Mouse (Mus musculus) forebrain, embryonic 15.5 days (tissue): Measurements from ENCODE around the gene Rasl11b. TPM values are rescaled to one million over a fixed set of nuclear protein-coding genes. Genes with fewer than 3 reads are reported as not detected.

Experiments
- ATAC-seq: fragments of 200-750 bp; cut with Nextera tagmentation; replicated peaks from 2 replicates; pipeline ENCODE4 v1.8.0; 2017; ENCODE audit warnings: mild to moderate bottlenecking, moderate TSS enrichment, moderate library complexity
- H3K27ac ChIP-seq: fragments of 300-500 bp; sonication (generic); replicated peaks from 2 replicates; pipeline ENCODE4 v1.5.1; 2015; ENCODE audit warnings: mild to moderate bottlenecking, inconsistent platforms
- H3K27me3 ChIP-seq: fragments of 300-500 bp; sonication (generic); 2 replicates; pipeline ENCODE4 v1.6.1; 2015; ENCODE audit warnings: inconsistent platforms
- H3K36me3 ChIP-seq: fragments of 300-500 bp; sonication (generic); 2 replicates; pipeline ENCODE4 v1.6.1; 2015; ENCODE audit warnings: mild to moderate bottlenecking, inconsistent platforms
- H3K4me1 ChIP-seq: fragments of 300-500 bp; sonication (generic); 2 replicates; pipeline ENCODE4 v1.6.1; 2015; ENCODE audit warnings: inconsistent platforms
- H3K4me2 ChIP-seq: fragments of 300-500 bp; sonication (generic); replicated peaks from 2 replicates; pipeline ENCODE4 v1.6.1; 2015; ENCODE audit warnings: mild to moderate bottlenecking, inconsistent platforms
- H3K4me3 ChIP-seq: fragments of 300-500 bp; sonication (generic); 2 replicates; pipeline ENCODE4 v1.5.1; 2015; ENCODE audit warnings: mild to moderate bottlenecking, inconsistent platforms
- H3K9ac ChIP-seq: fragments of 300-500 bp; sonication (generic); replicated peaks from 2 replicates; pipeline ENCODE4 v1.6.1; 2015; ENCODE audit warnings: mild to moderate bottlenecking, inconsistent platforms
- H3K9me3 ChIP-seq: fragments of 300-500 bp; sonication (generic); 2 replicates; pipeline ENCODE4 v1.6.1; 2016; ENCODE audit warnings: inconsistent platforms
- WGBS: fragments of 180-500 bp; shearing (Covaris S2); methylation state at CpG from one replicate; pipeline ENCODE4 v1.1.7; 2015; ENCODE audit warnings: mixed read lengths; 5-methylcytosine and 5-hydroxymethylcytosine counted together
- polyA plus RNA-seq: library from polyadenylated mRNA; unstranded; fragments of >200 nt; fragmentation: Nextera tagmentation; extraction: Ambion mirVana; gene quantifications from 2 replicates; pipeline ENCODE4 v1.2.1, GENCODE M21; 2015

Gene Rasl11b
- polyA plus RNA-seq, 1 experiment from 2014 or later, result 30.9 TPM

DNA sequence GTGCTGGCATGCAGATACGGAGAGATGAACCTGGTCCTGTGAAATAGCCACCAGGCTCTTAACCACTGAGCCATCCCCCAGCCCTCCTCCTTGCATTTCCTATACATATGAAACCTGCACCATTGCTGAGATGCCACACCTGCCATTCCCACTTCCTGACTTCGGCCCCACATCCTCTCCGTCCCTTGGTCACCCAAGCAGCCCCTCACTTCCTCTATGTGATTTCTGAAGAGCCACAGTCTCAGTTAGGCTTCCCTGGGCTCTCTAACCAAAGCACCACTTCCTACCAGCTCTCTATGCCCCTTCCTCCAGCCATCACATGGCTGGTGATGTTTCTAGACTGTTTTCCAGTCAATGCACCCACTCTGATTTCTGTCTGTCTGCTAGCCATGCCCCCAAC is 28.4 kb upstream of the Rasl11b start:
- Histone ChIP-seq H3K9ac (no peak overlapping the region), H3K4me3 (no peak overlapping the region), H3K4me1 (peaks cover 8% of the 10 kb centered on the region), H3K27me3 (no peaks in the 10 kb centered on the region), H3K36me3 (no peaks in the 10 kb centered on the region), H3K4me2 (no peak overlapping the region), H3K9me3 (no peaks in the 10 kb centered on the region), H3K27ac (no peak overlapping the region)
- no peak for ATAC-seq
- WGBS, result 95% methylated on average over 3 of the region's 3 CpGs

- Histone ChIP-seq H3K4me2 (no peak overlapping the region), H3K36me3 (no peaks in the 10 kb centered on the region), H3K9ac (no peak overlapping the region), H3K27ac (no peak overlapping the region), H3K4me3 (no peak overlapping the region), H3K4me1 (peaks cover 10% of the 10 kb centered on the region), H3K9me3 (no peaks in the 10 kb centered on the region), H3K27me3 (no peaks in the 10 kb centered on the region)
- WGBS, result 99% methylated on average over 3 of the region's 3 CpGs
- ATAC-seq, result no peak
These were observed 27.0 kb upstream of the Rasl11b start for GRCm38 (mm10) chr5:74168085-74168484.

- no peaks in the 10 kb centered on the region for H3K36me3 ChIP-seq
- no peaks in the 10 kb centered on the region for H3K27me3 ChIP-seq
- H3K4me2 ChIP-seq, result no peak overlapping the region
- no peak overlapping the region for H3K27ac ChIP-seq
- H3K4me3 ChIP-seq, result no peak overlapping the region
- ATAC-seq, result no peak
- no peaks in the 10 kb centered on the region for H3K9me3 ChIP-seq
- H3K9ac ChIP-seq, result no peak overlapping the region
- WGBS, result 76% methylated on average over 9 of the region's 9 CpGs
- peaks cover 37% of the 10 kb centered on the region for H3K4me1 ChIP-seq
These were observed 23.3 kb upstream of the Rasl11b start for GRCm38 (mm10) chr5:74171768-74172167.

- no peaks in the 10 kb centered on the region for H3K9me3 ChIP-seq
- ATAC-seq, result no peak
- no peak overlapping the region for H3K4me2 ChIP-seq
- 0 out of 2 replicates have a peak overlapping the region, but pooled peaks have one; percentile 35 for H3K27ac ChIP-seq
- H3K27me3 ChIP-seq, result no peaks in the 10 kb centered on the region
- no peak overlapping the region for H3K9ac ChIP-seq
- peaks cover 37% of the 10 kb centered on the region for H3K4me1 ChIP-seq
- WGBS, result 49% methylated on average over 12 of the region's 12 CpGs
- no peaks in the 10 kb centered on the region for H3K36me3 ChIP-seq
- no peak overlapping the region for H3K4me3 ChIP-seq
These were observed 22.9 kb upstream of the Rasl11b start for GRCm38 (mm10) chr5:74172208-74172607.

- no peaks in the 10 kb centered on the region for H3K27me3 ChIP-seq
- ATAC-seq, result peak; percentile 80
- H3K27ac ChIP-seq, result peak overlapping the region; percentile 71; the same call in 1 of the 2 replicates
- H3K9ac ChIP-seq, result no peak overlapping the region
- 0 out of 2 replicates have a peak overlapping the region, but pooled peaks have one; percentile 11 for H3K4me2 ChIP-seq
- WGBS, result 47% methylated on average over 18 of the region's 18 CpGs
- H3K4me3 ChIP-seq, result no peak overlapping the region
- H3K4me1 ChIP-seq, result peaks cover 37% of the 10 kb centered on the region
- no peaks in the 10 kb centered on the region for H3K36me3 ChIP-seq
- H3K9me3 ChIP-seq, result no peaks in the 10 kb centered on the region
These were observed 21.8 kb upstream of the Rasl11b start for GRCm38 (mm10) chr5:74173162-74173844.

- Histone ChIP-seq H3K4me3 (no peak overlapping the region), H3K36me3 (no peaks in the 10 kb centered on the region), H3K9ac (no peak overlapping the region), H3K27me3 (no peaks in the 10 kb centered on the region), H3K9me3 (no peaks in the 10 kb centered on the region), H3K4me1 (peaks cover 37% of the 10 kb centered on the region), H3K4me2 (no peak overlapping the region), H3K27ac (peak overlapping the region; percentile 31; the same call in 1 of the 2 replicates)
- ATAC-seq, result peak; percentile 32; the same call in 1 of the 2 replicates
- WGBS, result 32% methylated on average over 14 of the region's 14 CpGs
These were observed 19.4 kb upstream of the Rasl11b start for GRCm38 (mm10) chr5:74175526-74176270.

DNA sequence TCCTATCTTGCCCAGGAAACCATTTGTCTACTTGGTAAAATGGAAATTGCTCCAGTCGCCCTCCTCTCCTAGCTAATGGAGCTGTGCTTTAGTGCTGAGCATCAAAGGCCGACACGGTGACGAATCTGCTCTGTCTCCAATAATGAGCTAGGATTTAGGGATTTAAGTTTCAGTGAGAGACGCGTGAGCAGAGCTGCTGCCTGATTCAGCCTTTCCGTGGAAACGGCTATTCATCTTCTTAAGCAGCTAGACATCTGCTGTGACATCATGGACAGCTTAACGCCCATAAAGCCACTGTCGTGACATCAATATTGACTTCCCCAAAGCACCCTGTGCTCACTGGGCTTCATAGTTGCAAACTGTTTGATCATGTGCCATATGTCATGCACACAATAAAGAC is 14.9 kb upstream of the Rasl11b start:
- ATAC-seq, result no peak
- peaks cover 13% of the 10 kb centered on the region for H3K4me1 ChIP-seq
- no peaks in the 10 kb centered on the region for H3K27me3 ChIP-seq
- no peak overlapping the region for H3K27ac ChIP-seq
- H3K36me3 ChIP-seq, result no peaks in the 10 kb centered on the region
- no peak overlapping the region for H3K4me3 ChIP-seq
- 8% methylated on average over 10 of the region's 10 CpGs for WGBS
- no peak overlapping the region for H3K9ac ChIP-seq
- H3K4me2 ChIP-seq, result no peak overlapping the region
- H3K9me3 ChIP-seq, result no peaks in the 10 kb centered on the region

DNA sequence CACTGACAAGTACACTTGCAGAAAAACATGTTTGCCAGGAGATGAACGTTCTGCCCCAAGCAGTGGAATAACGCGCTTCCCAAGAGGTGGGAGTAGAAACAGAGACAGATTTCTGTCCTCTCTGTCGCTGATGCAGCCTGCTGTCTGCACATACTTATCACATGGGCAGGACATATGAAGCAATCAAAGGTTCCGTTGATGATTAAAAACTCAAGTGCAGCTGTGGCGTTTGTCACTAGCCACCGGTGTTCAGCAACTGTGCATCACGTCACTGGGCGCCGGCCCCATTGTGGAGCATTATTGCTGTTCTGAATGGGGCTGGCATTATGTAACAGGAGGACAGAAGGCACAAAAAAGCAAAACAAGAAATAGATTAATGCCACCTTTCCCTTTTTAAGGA is 12.0 kb upstream of the Rasl11b start:
- Histone ChIP-seq H3K27ac (no peak overlapping the region), H3K4me3 (no peak overlapping the region), H3K9ac (no peak overlapping the region), H3K27me3 (no peaks in the 10 kb centered on the region), H3K36me3 (no peaks in the 10 kb centered on the region), H3K9me3 (no peaks in the 10 kb centered on the region), H3K4me2 (no peak overlapping the region), H3K4me1 (peaks cover 3% of the 10 kb centered on the region; the same call in 1 of the 2 replicates)
- no peak for ATAC-seq
- 40% methylated on average over 10 of the region's 10 CpGs for WGBS

DNA sequence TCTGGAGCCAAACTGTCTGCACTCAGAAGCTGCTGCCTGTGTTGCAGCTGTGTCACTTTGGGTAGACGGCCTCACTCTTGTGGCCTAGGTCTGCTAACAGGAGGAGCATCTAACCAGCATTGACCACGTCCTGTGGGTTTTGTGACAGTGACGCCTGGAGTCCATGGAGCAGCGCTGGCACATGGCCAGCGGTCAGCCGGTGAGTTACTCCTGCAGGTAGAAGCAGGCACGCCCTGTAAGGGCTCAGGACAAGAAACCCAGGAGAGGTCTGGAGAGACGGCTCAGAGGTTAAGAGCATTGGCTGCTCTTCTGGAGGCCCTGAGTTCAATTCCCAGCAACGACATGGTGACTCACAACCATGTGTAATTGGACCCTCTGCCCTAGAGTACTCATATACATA is 10.5 kb upstream of the Rasl11b start:
- Histone ChIP-seq H3K9ac (no peak overlapping the region), H3K9me3 (no peaks in the 10 kb centered on the region), H3K36me3 (no peaks in the 10 kb centered on the region), H3K4me1 (peaks cover 8% of the 10 kb centered on the region), H3K27ac (no peak overlapping the region), H3K4me2 (no peak overlapping the region), H3K4me3 (no peak overlapping the region), H3K27me3 (no peaks in the 10 kb centered on the region)
- 83% methylated on average over 9 of the region's 9 CpGs for whole genome bisulfite sequencing
- ATAC-seq, result no peak

DNA sequence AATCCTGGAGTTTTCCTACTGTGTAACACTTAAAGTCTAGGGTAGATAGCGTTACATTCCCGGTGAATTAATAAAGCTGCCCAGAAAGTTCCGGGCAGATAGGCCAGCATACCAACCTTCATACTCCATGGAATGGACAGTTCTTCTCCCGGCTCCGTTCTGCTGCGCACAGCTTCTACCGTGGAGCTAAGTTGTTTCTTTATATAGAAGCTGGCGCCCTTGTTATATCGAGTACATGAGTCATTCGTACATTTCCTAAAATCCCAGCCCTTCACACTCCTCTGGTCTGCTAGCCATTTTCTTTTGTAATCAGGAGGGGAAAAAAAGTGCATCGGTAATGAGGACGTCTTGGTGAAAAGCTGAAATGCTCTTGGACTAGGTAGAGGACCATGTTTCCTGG is 7.0 kb upstream of the Rasl11b start:
- no peaks in the 10 kb centered on the region for H3K9me3 ChIP-seq
- no peaks in the 10 kb centered on the region for H3K27me3 ChIP-seq
- no peaks in the 10 kb centered on the region for H3K36me3 ChIP-seq
- WGBS, result 86% methylated on average over 12 of the region's 12 CpGs
- no peak overlapping the region for H3K4me2 ChIP-seq
- H3K4me1 ChIP-seq, result peaks cover 16% of the 10 kb centered on the region
- no peak overlapping the region for H3K4me3 ChIP-seq
- no peak for ATAC-seq
- H3K27ac ChIP-seq, result no peak overlapping the region
- no peak overlapping the region for H3K9ac ChIP-seq

DNA sequence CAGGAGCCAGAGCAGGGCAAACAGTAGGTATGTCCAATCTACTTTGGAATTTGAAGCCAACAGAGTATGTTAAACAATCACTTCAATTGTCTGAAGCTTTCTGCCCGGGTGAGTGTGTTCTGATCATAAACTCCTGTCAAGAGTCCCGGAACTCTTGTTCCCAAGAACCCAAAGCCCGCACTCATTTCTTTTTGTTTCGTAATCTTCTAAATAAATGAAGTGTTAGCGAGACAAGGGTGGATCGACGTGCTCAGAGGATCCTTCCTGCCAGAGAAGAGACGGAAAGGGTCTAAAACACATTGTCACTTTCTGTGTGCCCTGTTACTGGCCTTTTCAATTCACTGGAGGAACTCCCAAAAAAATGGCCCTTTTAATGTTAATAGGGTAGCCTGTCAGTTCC is 6.2 kb upstream of the Rasl11b start:
- Histone ChIP-seq H3K4me3 (no peak overlapping the region), H3K4me1 (peaks cover 13% of the 10 kb centered on the region), H3K4me2 (no peak overlapping the region), H3K36me3 (no peaks in the 10 kb centered on the region), H3K9ac (no peak overlapping the region), H3K27ac (no peak overlapping the region), H3K27me3 (no peaks in the 10 kb centered on the region), H3K9me3 (no peaks in the 10 kb centered on the region)
- ATAC-seq, result no peak
- 51% methylated on average over 8 of the region's 8 CpGs for WGBS

- no peak overlapping the region for H3K27ac ChIP-seq
- H3K4me1 ChIP-seq, result peaks cover 16% of the 10 kb centered on the region
- 0 out of 2 replicates have a peak overlapping the region, but pooled peaks have one; percentile 3 for H3K9ac ChIP-seq
- no peak overlapping the region for H3K4me2 ChIP-seq
- H3K4me3 ChIP-seq, result no peak overlapping the region
- WGBS, result 32% methylated on average over 9 of the region's 9 CpGs
- H3K27me3 ChIP-seq, result no peaks in the 10 kb centered on the region
- no peak for ATAC-seq
- H3K9me3 ChIP-seq, result no peaks in the 10 kb centered on the region
- H3K36me3 ChIP-seq, result no peaks in the 10 kb centered on the region
These were observed 5.5 kb upstream of the Rasl11b start for GRCm38 (mm10) chr5:74189484-74190160.
